Mouse (Mus musculus) hematopoietic stem cell, adult 5-6 weeks (primary cell): ENCODE measurements around the gene Pfkfb3. TPM values are rescaled to one million over a fixed set of nuclear protein-coding genes. Genes with fewer than 3 reads are reported as not detected.

Experiments used
- ATAC-seq, 2 experiments: fragments of 125-278 bp in 1 of 2; replicated peaks in 1 of 2; 2 replicates each; pipeline ENCODE4 v1.8.0; 2016 to 2017; ENCODE audit warnings: inconsistent platforms in 2 of 2, mild to moderate bottlenecking in 2 of 2, moderate number of reproducible peaks in 2 of 2, low read depth in 1 of 2, moderate TSS enrichment in 1 of 2; ENCODE audit not compliant: low FRiP score in 2 of 2, poor library complexity in 2 of 2, severe bottlenecking in 2 of 2, insufficient read depth in 1 of 2, low TSS enrichment in 1 of 2
- total RNA-seq: library from RNA; stranded (forward); fragments of 172-1452, 232-1000 nt; gene quantifications from 2 replicates; pipeline ENCODE4 v1.2.3, GENCODE M21; 2017

The Pfkfb3 gene
- total RNA-seq, 1 experiment from 2014 or later: 22.7 TPM

DNA sequence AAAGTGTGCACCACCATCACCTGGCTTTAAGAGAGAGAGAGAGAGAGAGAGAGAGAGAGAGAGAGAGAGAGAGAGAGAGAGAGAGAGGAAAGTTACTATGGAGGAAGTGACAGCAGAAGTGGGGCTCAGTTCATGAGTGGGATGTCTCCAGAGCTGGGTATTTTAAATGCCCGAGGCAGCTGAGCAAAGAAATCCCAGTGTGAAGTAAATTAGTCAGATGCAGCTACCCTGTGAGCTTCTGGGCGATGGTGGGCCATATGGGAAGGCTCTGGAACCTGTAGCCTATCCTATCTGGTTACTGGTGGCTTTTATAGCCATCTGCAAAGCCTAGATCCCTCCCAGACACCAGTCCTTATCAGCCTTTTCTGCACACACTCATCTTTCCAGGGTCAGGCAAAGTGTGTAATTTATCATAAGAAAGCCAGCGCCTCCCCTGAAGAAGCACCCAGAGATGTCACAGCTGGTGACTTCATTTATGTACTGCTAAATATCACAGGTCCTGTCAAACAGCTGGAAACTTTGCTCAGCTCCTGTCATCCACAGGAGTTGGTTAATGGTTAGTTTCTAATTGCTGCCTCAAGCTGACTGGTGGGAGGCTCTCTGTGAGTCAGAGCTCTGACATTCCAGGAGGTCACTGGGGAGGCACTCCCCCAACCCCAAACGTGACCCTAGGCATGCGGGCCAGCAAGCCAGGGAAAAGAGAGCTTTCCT lies 128.3 kb downstream of the Pfkfb3 start:
- ATAC-seq: no peak

DNA sequence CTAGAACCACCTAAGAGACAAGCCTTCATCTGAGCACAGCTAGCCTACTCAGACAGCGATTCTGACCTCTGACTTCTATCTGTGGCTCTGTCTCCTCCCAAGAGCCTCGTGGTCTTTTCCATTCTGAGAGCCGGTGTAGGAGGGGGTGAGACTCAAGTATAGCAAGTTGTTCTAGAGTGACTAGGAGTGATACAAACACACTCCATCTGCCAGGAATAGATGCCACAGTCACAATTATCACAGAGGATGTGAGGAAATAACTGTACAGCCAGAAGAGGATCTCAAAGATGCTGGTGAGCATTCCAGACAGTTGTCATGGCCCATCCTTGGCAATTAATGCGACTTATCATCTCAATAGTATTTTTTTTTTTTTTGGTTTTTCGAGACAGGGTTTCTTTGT lies 129.6 kb downstream of the Pfkfb3 start:
- ATAC-seq: no peak

DNA sequence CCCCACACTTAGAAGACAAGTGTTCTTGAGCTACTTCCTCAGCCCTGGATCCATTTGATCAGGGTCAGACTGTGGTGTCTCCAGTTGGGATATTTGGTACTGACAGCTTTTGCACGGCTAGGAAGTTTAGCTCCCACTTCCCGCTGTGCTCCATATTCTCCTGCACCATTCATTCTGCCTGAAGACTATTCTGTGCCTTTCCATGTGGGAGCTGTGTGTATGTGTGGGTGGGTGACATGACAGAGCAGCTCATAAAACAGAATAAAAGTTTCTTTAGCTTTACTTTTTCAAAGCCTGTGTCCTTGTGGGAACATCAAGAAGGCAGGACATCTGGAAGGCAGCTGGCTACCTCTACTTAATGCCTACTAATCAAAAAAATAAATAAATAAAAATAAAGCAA lies 130.5 kb downstream of the Pfkfb3 start:
- no peak for ATAC-seq

DNA sequence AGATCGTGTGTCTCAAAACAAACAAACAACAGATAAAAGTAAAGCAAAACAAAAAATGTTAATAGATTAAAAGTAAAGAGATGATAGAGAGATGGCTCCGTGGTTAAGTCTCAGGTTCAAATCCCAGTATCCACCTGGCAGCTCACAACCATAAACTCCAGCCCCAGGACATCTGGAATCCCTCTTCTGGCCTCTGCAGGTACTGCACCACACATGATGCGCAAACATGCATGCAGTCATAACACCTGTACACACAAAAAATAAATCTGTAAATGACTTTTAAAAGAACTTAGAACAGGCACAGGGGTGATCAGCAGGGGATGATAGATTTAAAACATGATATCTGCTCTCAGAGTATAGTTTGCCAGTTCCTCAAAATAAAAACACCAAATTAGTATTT lies 131.5 kb downstream of the Pfkfb3 start:
- no peak for ATAC-seq

Other genes starting within 250 kb of the Pfkfb3 start
- 178 and 218 TPM in 2 replicates for gene Rbm17, start 50.1 kb upstream of the Pfkfb3 start, total RNA-seq
- gene Gm17490, start 72.2 kb upstream of the Pfkfb3 start, total RNA-seq: not detected in 2 replicates
- gene Il2ra, start 88.7 kb upstream of the Pfkfb3 start, total RNA-seq: 5.3 TPM in 1 of 2 replicates, not detected in the other
- 21.8 and 22.4 TPM in 2 replicates for gene Il15ra, start 151.2 kb upstream of the Pfkfb3 start, total RNA-seq
- 70.5 and 115 TPM in 2 replicates for gene Fbh1, start 223.5 kb upstream of the Pfkfb3 start, total RNA-seq
- gene Ankrd16, start 223.8 kb upstream of the Pfkfb3 start, total RNA-seq: 28.1 and 44.2 TPM in 2 replicates